Mouse (Mus musculus) intestine, embryonic 15.5 days (tissue): ENCODE data around the gene Trim68. TPM values are rescaled to one million over a fixed set of nuclear protein-coding genes. Genes with fewer than 3 reads are reported as not detected.
"Not testable (repeated sequence)": the region's sequence is repeated elsewhere in the genome, so short reads cannot be mapped to it uniquely, and the experiment has no call there.

ENCODE experiments used
- ATAC-seq: fragments of 200-750 bp; cut with Nextera tagmentation; 2 replicates; pipeline ENCODE4 v1.8.0; 2017; ENCODE audit warnings: moderate TSS enrichment, moderate library complexity
- H3K27ac ChIP-seq: fragments of 300-500 bp; sonication (generic); 2 replicates; pipeline ENCODE4 v1.5.1; 2015; ENCODE audit warnings: mild to moderate bottlenecking, inconsistent platforms
- H3K27me3 ChIP-seq: fragments of 300-500 bp; sonication (generic); replicated peaks from 2 replicates; pipeline ENCODE4 v1.6.1; 2015; ENCODE audit warnings: inconsistent platforms
- H3K36me3 ChIP-seq: fragments of 300-500 bp; sonication (generic); 2 replicates; pipeline ENCODE4 v1.6.1; 2015; ENCODE audit warnings: inconsistent platforms
- H3K4me1 ChIP-seq: fragments of 300-500 bp; sonication (generic); replicated peaks from 2 replicates; pipeline ENCODE4 v1.6.1; 2015; ENCODE audit warnings: inconsistent platforms
- H3K4me2 ChIP-seq: fragments of 300-500 bp; sonication (generic); replicated peaks from 2 replicates; pipeline ENCODE4 v1.6.1; 2015; ENCODE audit warnings: mild to moderate bottlenecking, inconsistent platforms
- H3K4me3 ChIP-seq: fragments of 300-500 bp; sonication (generic); replicated peaks from 2 replicates; pipeline ENCODE4 v1.5.1; 2015; ENCODE audit warnings: inconsistent platforms
- H3K9ac ChIP-seq: fragments of 300-500 bp; sonication (generic); 2 replicates; pipeline ENCODE4 v1.6.1; 2015; ENCODE audit warnings: inconsistent platforms
- H3K9me3 ChIP-seq: fragments of 300-500 bp; sonication (generic); 2 replicates; pipeline ENCODE4 v1.6.1; 2016; ENCODE audit warnings: inconsistent platforms
- WGBS: fragments of 180-500 bp; shearing (Covaris S2); methylation state at CpG from one replicate; pipeline ENCODE4 v1.1.7; 2015; 5-methylcytosine and 5-hydroxymethylcytosine counted together
- polyA plus RNA-seq: library from polyadenylated mRNA; unstranded; fragments of >200 nt; fragmentation: Nextera tagmentation; extraction: Ambion mirVana; gene quantifications from 2 replicates; pipeline ENCODE4 v1.2.1, GENCODE M21; 2015

The Trim68 gene
- polyA plus RNA-seq, 1 experiment from 2014 or later, result 11.0 TPM

GRCm38 (mm10) chr7:102644945-102645344 is 42.2 kb downstream of the Trim68 start:
- not testable (repeated sequence) for H3K9ac ChIP-seq, ATAC-seq, H3K27ac ChIP-seq, H3K4me2 ChIP-seq, H3K27me3 ChIP-seq, H3K9me3 ChIP-seq, H3K36me3 ChIP-seq, H3K4me3 ChIP-seq, H3K4me1 ChIP-seq
- 82% methylated on average over 4 of the region's 4 CpGs for WGBS

- H3K4me3 ChIP-seq, result no peak within 1 kb of the TSS
- H3K27ac ChIP-seq, result no peak within 1 kb of the TSS
- 71% methylated on average over 1 of the region's 1 CpGs for WGBS
- H3K9me3 ChIP-seq, result no peaks in the 10 kb centered on the region
- no peaks in the 10 kb centered on the region for H3K4me1 ChIP-seq
- H3K4me2 ChIP-seq, result no peak within 1 kb of the TSS
- H3K36me3 ChIP-seq, result no peaks in the 10 kb centered on the region
- H3K27me3 ChIP-seq, result no peaks in the 10 kb centered on the region
- no peak for ATAC-seq
- H3K9ac ChIP-seq, result no peak within 1 kb of the TSS
Measured at GRCm38 (mm10) chr7:102638132-102638531, 49.0 kb downstream of the Trim68 start, which contains the start of gene Olfr554. TSS of gene Olfr554 (plus strand) at chr7:102638432.

- Histone ChIP-seq H3K4me1 (no peaks in the 10 kb centered on the region), H3K27ac (no peak overlapping the region), H3K4me3 (no peak overlapping the region), H3K27me3 (no peaks in the 10 kb centered on the region), H3K4me2 (no peak overlapping the region), H3K9ac (no peak overlapping the region), H3K36me3 (no peaks in the 10 kb centered on the region), H3K9me3 (no peaks in the 10 kb centered on the region)
- WGBS, result 33% methylated on average over 3 of the region's 3 CpGs
- ATAC-seq, result no peak
Measured at GRCm38 (mm10) chr7:102636665-102637064, 50.5 kb downstream of the Trim68 start.

Other genes starting within 250 kb of the Trim68 start
- gene Rrm1, start 245.6 kb downstream of the Trim68 start, polyA plus RNA-seq, result 127 and 138 TPM in 2 replicates
- gene Olfr543, start 205.6 kb downstream of the Trim68 start, polyA plus RNA-seq, result 0.13 and 0.19 TPM in 2 replicates
- 0.06 TPM in 1 of 2 replicates, not detected in the other for gene Olfr544, start 199.0 kb downstream of the Trim68 start, polyA plus RNA-seq
- 0.05 TPM in 1 of 2 replicates, not detected in the other for gene Olfr545, start 187.8 kb downstream of the Trim68 start, polyA plus RNA-seq
- not detected in 2 replicates for gene Olfr547, start 152.6 kb downstream of the Trim68 start, polyA plus RNA-seq
- not detected in 2 replicates for gene Olfr548-ps1, start 146.4 kb downstream of the Trim68 start, polyA plus RNA-seq
- not detected in 2 replicates for gene Olfr549, start 137.5 kb downstream of the Trim68 start, polyA plus RNA-seq
- 0.56 and 1.2 TPM in 2 replicates for gene Trim21, start 121.8 kb downstream of the Trim68 start, polyA plus RNA-seq
- gene Olfr550, start 115.9 kb downstream of the Trim68 start, polyA plus RNA-seq, result not detected in 2 replicates
- gene Olfr551, start 95.4 kb downstream of the Trim68 start, polyA plus RNA-seq, result not detected in 2 replicates
- gene Olfr552, start 89.6 kb downstream of the Trim68 start, polyA plus RNA-seq, result not detected in 2 replicates
- gene Olfr553, start 69.1 kb downstream of the Trim68 start, polyA plus RNA-seq, result not detected in 2 replicates
- gene Olfr554, start 48.9 kb downstream of the Trim68 start, polyA plus RNA-seq, result not detected in 2 replicates
- gene Olfr555, start 28.5 kb downstream of the Trim68 start, polyA plus RNA-seq, result not detected in 2 replicates
- not detected in 2 replicates for gene Olfr556, start 22.4 kb downstream of the Trim68 start, polyA plus RNA-seq
- gene Olfr557, start 8.6 kb upstream of the Trim68 start, polyA plus RNA-seq, result not detected in 2 replicates
- gene Olfr558, start 14.9 kb upstream of the Trim68 start, polyA plus RNA-seq, result 0.20 and 0.28 TPM in 2 replicates
- gene Olfr33, start 31.7 kb upstream of the Trim68 start, polyA plus RNA-seq, result not detected in 2 replicates
- not detected in 2 replicates for gene Olfr559, start 40.2 kb upstream of the Trim68 start, polyA plus RNA-seq
- gene Olfr560, start 72.0 kb upstream of the Trim68 start, polyA plus RNA-seq, result not detected in 2 replicates
- gene Olfr78, start 72.1 kb upstream of the Trim68 start, polyA plus RNA-seq, result 0.40 and 0.55 TPM in 2 replicates
- gene Olfr561, start 83.9 kb upstream of the Trim68 start, polyA plus RNA-seq, result not detected in 2 replicates
- not detected in 2 replicates for gene Olfr564, start 116.2 kb upstream of the Trim68 start, polyA plus RNA-seq
- not detected in 2 replicates for gene Olfr566, start 171.4 kb upstream of the Trim68 start, polyA plus RNA-seq
- gene Olfr568, start 189.8 kb upstream of the Trim68 start, polyA plus RNA-seq, result not detected in 2 replicates
- not detected in 2 replicates for gene Olfr569, start 203.6 kb upstream of the Trim68 start, polyA plus RNA-seq
- not detected in 2 replicates for gene Olfr570, start 207.2 kb upstream of the Trim68 start, polyA plus RNA-seq
- not detected in 2 replicates for gene Olfr571, start 230.2 kb upstream of the Trim68 start, polyA plus RNA-seq
- not detected in 2 replicates for gene Olfr572, start 237.1 kb upstream of the Trim68 start, polyA plus RNA-seq